Mouse (Mus musculus) spleen, postnatal 4 days (tissue): Measurements from ENCODE around the gene Smtnl1.
"Not testable (repeated sequence)": the region's sequence is repeated elsewhere in the genome, so short reads cannot be mapped to it uniquely, and the experiment has no call there.

ENCODE experiments used
- DNase-seq, 2 experiments: peaks; one replicate each; pipeline ENCODE4 v3.0.0; 2022; ENCODE audit warnings: low spot score in 2 of 2

Gene Smtnl1

GRCm38 (mm10) chr2:84838593-84838949 is 16.1 kb upstream of the Smtnl1 start, which contains the start of gene Slc43a1:
TSS of gene Slc43a1 (plus strand) at chr2:84838850.
- no peak for DNase-seq

DNA sequence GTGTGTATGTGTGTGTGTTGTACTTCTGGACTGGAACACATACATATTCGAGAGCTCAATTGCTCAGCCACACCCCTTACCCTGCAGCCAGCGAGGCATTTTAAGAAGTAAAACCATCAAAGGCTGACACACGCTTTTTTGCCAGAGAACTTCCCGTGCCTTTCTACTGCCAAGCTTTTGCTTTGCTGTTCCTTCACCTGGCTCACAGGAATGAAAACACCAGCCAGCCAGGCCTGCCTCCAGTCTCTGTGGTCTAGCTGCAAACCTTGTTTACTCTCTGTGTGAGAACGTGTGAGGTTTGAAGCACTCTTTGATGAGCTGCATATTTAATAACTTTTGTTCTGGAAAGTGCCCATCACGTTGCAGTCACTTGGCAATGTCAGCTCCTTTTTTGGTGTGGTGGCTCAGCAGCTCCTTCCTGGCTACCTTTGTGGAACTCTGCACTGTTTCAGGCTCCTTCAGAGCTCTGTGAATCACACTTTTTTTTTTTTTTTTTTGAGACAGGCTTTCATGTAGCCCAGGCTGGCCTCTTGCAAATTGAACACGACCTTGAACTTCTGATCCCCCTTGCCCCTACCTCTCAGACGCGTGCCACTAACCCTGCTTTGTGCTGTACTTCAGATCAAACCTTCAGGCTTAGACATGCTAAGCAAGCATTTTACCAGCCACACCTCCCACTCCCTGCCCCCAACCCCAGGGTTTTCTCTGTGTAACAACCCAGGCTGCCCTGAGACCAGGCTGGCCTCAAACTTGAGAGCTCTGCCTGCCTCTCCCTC is 15.6 kb upstream of the Smtnl1 start:
- no peak for DNase-seq

- no peak for DNase-seq
Measured at GRCm38 (mm10) chr2:84837107-84837506, 14.7 kb upstream of the Smtnl1 start.

- peak; percentile 88 to 96 for DNase-seq
Measured at GRCm38 (mm10) chr2:84831666-84832391, 9.4 kb upstream of the Smtnl1 start.

GRCm38 (mm10) chr2:84827283-84827920 is 5.0 kb upstream of the Smtnl1 start:
- peak; percentile 59 to 76 for DNase-seq

- peak; percentile 82 to 87 for DNase-seq
Measured at GRCm38 (mm10) chr2:84826488-84827282, 4.2 kb upstream of the Smtnl1 start, which contains the start of gene Timm10. TSS of gene Timm10 (plus strand) at chr2:84826997.

- no peak for DNase-seq
Measured at GRCm38 (mm10) chr2:84823237-84823636, 785 bp upstream of the Smtnl1 start.

DNA sequence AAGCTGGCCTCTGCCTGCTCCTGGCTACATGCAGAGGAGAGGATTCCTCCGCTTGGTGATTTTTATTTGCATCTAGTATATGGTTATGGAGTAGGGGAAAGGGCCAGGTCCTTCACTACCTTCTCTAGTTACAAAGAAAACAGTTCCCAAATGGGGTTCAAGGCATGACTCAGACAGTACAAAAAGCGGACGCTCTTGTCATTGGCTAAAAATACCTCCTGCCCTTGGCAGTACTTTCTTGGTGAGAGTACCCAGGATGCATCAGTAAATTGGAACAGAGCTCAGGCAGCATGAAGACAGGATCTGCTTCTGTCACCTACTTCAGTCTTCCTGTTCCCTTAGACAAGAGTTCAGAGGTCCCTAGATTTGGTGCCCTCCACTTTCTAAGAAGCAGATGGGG is 2.6 kb downstream of the Smtnl1 start:
- no peak for DNase-seq

GRCm38 (mm10) chr2:84812676-84813075 is 9.8 kb downstream of the Smtnl1 start:
- no peak for DNase-seq

DNA sequence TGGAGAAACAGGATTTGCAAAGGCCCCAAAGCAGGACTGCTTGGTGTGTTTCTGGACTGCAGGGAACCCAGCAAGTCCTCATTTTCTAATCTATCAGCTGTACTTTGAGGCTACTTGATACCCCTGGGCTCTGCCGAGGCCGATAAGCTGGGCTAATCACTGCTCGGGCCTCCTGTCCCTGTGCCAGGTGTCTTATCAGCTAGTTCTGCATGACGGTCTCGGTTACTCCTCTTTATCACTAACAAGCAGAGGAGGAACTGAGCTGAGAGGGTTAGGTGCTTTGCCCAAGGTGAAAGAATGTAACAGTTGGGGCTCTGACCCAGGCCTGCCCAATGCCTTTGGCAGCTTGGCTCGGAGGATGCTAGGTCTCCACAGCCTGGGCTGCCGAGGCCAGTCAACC is 10.6 kb downstream of the Smtnl1 start:
- peak; percentile 89 for DNase-seq

DNA sequence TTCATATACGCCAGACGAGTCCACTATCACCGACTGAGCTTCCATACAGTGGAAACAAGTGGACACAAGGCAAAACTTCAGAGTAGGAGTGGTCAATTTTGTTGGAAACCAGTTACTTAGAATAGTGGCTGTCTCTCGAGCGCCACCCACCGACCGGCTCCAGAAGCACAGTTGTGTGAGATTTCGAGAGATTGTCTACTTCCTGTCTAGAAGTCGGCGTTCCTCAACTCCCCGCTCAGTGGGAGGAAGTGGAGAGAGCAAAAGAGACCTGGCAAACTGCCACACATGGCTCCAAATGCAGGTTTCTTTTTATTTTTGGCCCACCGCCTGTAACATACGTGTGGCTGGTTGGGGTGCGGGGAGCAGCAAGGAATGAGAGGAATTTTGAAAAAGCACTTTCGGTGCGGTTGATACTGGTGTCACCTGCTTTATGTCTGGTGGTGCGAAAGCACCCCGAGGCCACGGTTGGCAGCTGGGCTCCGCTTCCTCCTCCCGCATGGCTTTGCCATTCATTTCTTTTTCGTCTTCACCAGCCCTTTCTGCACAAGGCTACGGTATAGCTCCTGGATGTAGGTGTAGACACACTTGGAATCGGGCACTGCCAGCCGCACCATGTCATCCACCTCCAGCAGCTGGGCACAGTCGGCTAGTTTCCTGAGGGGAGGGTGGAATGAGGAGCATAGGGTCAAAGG is 11.4 kb downstream of the Smtnl1 start:
- peak; percentile 91 to 96 for DNase-seq

GRCm38 (mm10) chr2:84810526-84810885 is 11.9 kb downstream of the Smtnl1 start:
- DNase-seq: no peak

DNA sequence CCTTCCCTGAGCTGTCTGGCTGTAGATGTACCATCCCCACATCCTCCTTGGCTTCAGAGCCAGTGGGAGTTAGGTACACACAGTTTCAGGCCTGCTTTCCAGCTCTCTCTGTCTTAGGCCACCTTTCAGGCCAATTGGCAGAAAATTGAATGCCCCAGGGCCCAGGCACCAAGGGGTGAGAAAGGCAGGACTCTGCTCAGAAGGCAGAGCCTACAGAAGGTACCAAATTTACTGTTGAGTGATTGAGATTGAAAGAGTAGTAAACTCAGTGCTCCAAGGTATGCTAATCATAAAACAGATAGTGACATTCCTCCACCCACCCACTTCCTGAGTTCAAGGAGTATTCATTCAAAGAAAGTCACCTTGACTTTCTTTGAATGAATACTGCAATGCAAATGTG is 13.1 kb downstream of the Smtnl1 start:
- DNase-seq: no peak

DNA sequence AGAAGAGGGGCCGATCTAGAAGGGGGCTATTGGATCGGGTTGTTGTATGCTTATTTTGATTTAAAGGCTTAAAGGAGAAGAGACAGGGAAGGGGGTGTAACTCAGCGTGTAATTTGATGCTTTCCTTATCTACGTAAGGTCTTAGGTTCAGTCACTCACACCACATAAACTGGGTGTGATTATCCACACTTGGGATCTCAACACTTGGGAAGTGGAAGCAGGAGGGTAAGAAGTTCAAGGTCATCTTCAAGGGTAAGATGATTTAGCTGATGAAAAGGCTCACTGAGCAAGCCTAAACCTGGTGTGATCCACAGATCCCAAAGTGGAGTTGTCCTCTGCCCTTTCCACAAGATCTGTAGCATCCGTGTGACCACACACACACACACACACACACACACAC is 15.9 kb downstream of the Smtnl1 start:
- DNase-seq: no peak

DNA sequence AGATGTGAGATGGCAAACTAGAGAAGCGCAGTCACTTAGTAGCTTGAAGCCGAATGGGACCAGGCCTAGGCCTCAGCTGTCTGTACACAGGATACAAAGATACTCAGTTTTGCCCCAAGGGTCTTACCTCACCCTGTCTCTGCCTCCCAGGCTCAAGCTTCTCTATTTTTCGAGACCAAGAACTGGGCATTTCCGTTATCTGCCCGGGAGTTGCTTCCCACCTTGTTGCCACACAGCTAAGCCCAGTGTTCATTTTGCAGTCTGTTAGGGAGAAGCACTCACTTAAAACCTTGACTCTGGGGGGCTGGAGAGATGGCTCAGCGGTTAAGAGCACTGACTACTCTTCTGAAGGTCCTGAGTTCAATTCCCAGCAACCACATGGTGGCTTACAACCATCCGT is 18.5 kb downstream of the Smtnl1 start:
- no peak for DNase-seq

DNA sequence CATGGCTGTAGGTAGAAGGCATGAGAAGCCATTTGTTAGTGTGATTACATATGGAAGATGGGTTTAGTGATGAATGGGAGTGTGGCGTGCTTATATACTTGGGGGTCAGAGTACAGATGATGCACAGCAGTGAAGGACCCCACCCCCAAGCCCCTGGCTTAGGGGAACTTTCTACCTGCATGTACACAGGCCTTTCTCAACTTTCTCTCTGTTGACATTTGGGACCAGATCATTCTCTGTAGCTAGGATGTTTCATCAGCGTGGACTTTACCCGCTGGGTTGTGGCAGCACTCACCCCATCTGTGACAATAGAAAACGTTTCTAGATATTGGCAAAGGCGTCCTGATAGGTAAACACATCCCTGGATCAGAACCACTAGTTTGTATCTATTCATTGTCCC is 21.2 kb downstream of the Smtnl1 start:
- DNase-seq: not testable (repeated sequence)

DNA sequence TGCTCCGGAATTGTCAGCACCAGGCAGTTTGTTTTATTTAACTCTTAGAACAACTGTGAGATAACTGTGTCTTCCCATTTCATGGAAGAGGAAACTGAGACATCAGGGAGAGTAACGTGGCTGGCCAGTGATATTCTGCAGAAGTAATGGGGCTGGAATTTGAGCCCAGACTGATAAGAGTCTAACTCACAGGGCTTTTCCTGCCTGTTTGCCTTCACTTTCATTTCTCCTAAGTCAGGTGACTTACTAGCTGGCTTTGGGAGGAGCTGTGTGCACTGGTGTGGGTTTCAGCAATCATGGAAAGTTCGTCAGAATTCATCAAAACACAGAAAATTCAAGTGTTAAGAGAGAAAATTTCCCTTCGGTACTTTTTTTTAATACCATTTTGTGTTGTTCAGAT is 22.1 kb downstream of the Smtnl1 start:
- DNase-seq: no peak

DNA sequence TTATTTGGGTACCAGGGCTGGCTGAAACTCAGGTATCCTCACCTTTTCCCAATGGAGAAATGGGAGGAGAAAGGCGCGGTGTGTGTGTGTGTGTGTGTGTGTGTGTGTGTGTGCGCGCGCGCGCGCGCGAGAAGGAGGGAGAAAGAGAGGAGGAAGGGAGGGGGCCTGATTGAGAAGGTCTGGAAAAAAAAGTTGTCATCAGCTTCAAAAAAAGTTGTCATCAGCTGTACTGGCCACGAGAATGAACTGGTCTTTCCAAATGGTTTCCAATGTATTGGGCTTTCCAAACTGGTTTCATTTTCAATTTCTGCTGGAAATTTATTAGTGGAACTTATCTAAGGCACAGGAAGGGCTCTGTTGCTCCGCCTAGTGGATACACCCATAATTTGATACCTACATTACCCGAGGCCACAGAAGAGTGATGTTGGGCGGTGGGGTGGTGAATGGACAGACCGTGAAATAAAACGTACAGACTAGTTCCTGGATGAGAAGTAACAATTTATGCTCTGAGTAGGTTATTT is 23.4 kb downstream of the Smtnl1 start:
- peak; percentile 78 to 85 for DNase-seq

GRCm38 (mm10) chr2:84798493-84798921 is 23.9 kb downstream of the Smtnl1 start, which contains the start of gene Ube2l6:
TSS of gene Ube2l6 (plus strand) at chr2:84798828.
- peak; percentile 91 to 93 for DNase-seq

DNA sequence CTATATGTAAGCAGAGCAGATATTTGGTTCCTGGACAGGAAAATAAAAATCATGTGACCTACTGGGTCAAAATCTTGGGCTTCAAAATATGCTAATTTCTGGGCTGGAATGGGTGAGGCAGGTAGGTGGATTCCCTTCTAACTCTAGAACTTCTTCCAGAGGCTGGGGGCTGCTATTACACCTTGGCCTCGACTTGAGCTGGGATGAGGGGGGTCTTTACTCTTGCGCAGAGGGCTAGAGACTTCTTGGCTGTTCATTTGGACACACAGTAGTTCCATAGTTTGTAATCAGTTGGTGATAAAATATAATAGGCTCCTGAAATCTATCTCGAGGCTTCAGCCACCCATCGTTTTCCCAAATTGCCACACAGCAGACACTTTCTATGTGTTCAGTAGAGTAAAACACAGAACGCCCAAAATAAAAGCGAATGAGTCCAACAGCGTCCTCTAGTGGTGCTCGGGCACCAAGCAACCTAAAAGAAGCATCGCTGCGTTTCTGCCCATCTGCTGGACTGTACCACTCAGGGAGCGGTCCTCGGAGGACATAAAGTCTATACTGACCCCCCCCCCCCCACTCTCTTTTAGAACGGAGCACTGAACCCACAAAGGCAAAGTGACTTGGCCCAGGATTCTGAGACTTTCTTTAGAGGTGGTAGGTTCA is 24.5 kb downstream of the Smtnl1 start:
- peak; percentile 86 to 92 for DNase-seq
